Mouse (Mus musculus) hindbrain, embryonic 16.5 days (tissue): Measurements from ENCODE around the gene Map4k1. TPM values are rescaled to one million over a fixed set of nuclear protein-coding genes. Genes with fewer than 3 reads are reported as not detected.

Experiments
- ATAC-seq: fragments of 200-750 bp; cut with Nextera tagmentation; 2 replicates; pipeline ENCODE4 v1.8.0; 2017; ENCODE audit warnings: moderate TSS enrichment, moderate library complexity
- H3K27ac ChIP-seq: fragments of 300-500 bp; sonication (generic); 2 replicates; pipeline ENCODE4 v1.5.1; 2014; ENCODE audit warnings: low read depth, mild to moderate bottlenecking, control low read depth, low read length, moderate library complexity
- H3K27me3 ChIP-seq: fragments of 300-500 bp; sonication (generic); replicated peaks from 2 replicates; pipeline ENCODE4 v1.6.1; 2014; ENCODE audit warnings: low read length; ENCODE audit not compliant: control insufficient read depth, insufficient read depth
- H3K36me3 ChIP-seq: fragments of 300-500 bp; sonication (generic); 2 replicates; pipeline ENCODE4 v1.6.1; 2014; ENCODE audit warnings: mild to moderate bottlenecking, low read length, moderate library complexity, mixed read lengths; ENCODE audit not compliant: control insufficient read depth, insufficient read depth
- H3K4me1 ChIP-seq: fragments of 300-500 bp; sonication (generic); 2 replicates; pipeline ENCODE4 v1.6.1; 2014; ENCODE audit warnings: low read depth, low read length; ENCODE audit not compliant: control insufficient read depth, insufficient read depth
- H3K4me2 ChIP-seq: fragments of 300-500 bp; sonication (generic); 2 replicates; pipeline ENCODE4 v1.6.1; 2014; ENCODE audit warnings: mild to moderate bottlenecking, low read length, control low read depth, moderate library complexity
- H3K4me3 ChIP-seq: fragments of 300-500 bp; sonication (generic); 2 replicates; pipeline ENCODE4 v1.5.1; 2014; ENCODE audit warnings: mild to moderate bottlenecking, low read length, control low read depth, moderate library complexity
- H3K9ac ChIP-seq: fragments of 300-500 bp; sonication (generic); 2 replicates; pipeline ENCODE4 v1.6.1; 2014; ENCODE audit warnings: low read depth, mild to moderate bottlenecking, control low read depth, low read length, moderate library complexity
- H3K9me3 ChIP-seq: fragments of 300-500 bp; sonication (generic); 2 replicates; pipeline ENCODE4 v1.6.1; 2014; ENCODE audit warnings: mild to moderate bottlenecking, low read length, moderate library complexity; ENCODE audit not compliant: control insufficient read depth
- WGBS: fragments of 180-500 bp; shearing (Covaris S2); extraction: QIAGEN DNeasy Blood & Tissue Kit; methylation state at CpG from one replicate; pipeline ENCODE4 v1.1.7; 2014; 5-methylcytosine and 5-hydroxymethylcytosine counted together
- polyA plus RNA-seq: library from polyadenylated mRNA; unstranded; fragments of >200 nt; fragmentation: Nextera tagmentation; extraction: Ambion mirVana; gene quantifications from 2 replicates; pipeline ENCODE4 v1.2.1, GENCODE M21; 2015

The Map4k1 gene
- polyA plus RNA-seq, 1 experiment from 2014 or later = 13.8 TPM

GRCm38 (mm10) chr7:28952786-28953185 is 29.1 kb upstream of the Map4k1 start:
- Histone ChIP-seq H3K9ac (no peak overlapping the region), H3K9me3 (no peaks in the 10 kb centered on the region), H3K4me2 (no peak overlapping the region), H3K36me3 (no peaks in the 10 kb centered on the region), H3K4me3 (no peak overlapping the region), H3K27me3 (no peaks in the 10 kb centered on the region), H3K4me1 (peaks cover 7% of the 10 kb centered on the region), H3K27ac (no peak overlapping the region)
- 36% methylated on average over 3 of the region's 3 CpGs for WGBS
- ATAC-seq = no peak

- Histone ChIP-seq H3K4me2 (no peak overlapping the region), H3K4me3 (no peak overlapping the region), H3K27ac (peak overlapping the region; percentile 26), H3K9me3 (no peaks in the 10 kb centered on the region), H3K9ac (no peak overlapping the region), H3K27me3 (no peaks in the 10 kb centered on the region), H3K36me3 (no peaks in the 10 kb centered on the region), H3K4me1 (peaks cover 7% of the 10 kb centered on the region)
- peak; percentile 46 for ATAC-seq
- WGBS = 9% methylated on average over 2 of the region's 2 CpGs
Observed at GRCm38 (mm10) chr7:28953476-28954376, 28.1 kb upstream of the Map4k1 start.

GRCm38 (mm10) chr7:28954773-28955172 is 27.1 kb upstream of the Map4k1 start:
- no peak overlapping the region for H3K9ac ChIP-seq
- WGBS = 70% methylated on average over 4 of the region's 4 CpGs
- ATAC-seq = no peak
- no peak overlapping the region for H3K4me3 ChIP-seq
- H3K36me3 ChIP-seq = no peaks in the 10 kb centered on the region
- no peaks in the 10 kb centered on the region for H3K27me3 ChIP-seq
- H3K4me1 ChIP-seq = peaks cover 17% of the 10 kb centered on the region
- no peaks in the 10 kb centered on the region for H3K9me3 ChIP-seq
- no peak overlapping the region for H3K4me2 ChIP-seq
- H3K27ac ChIP-seq = no peak overlapping the region

GRCm38 (mm10) chr7:28955295-28955897 is 26.5 kb upstream of the Map4k1 start:
- Histone ChIP-seq H3K4me3 (no peak overlapping the region), H3K9ac (no peak overlapping the region), H3K27ac (no peak overlapping the region), H3K4me2 (no peak overlapping the region), H3K4me1 (peaks cover 23% of the 10 kb centered on the region), H3K9me3 (no peaks in the 10 kb centered on the region), H3K27me3 (no peaks in the 10 kb centered on the region), H3K36me3 (no peaks in the 10 kb centered on the region)
- 49% methylated on average over 5 of the region's 5 CpGs for WGBS
- no peak for ATAC-seq

GRCm38 (mm10) chr7:28956270-28956669 is 25.6 kb upstream of the Map4k1 start:
- H3K36me3 ChIP-seq = no peaks in the 10 kb centered on the region
- peaks cover 32% of the 10 kb centered on the region for H3K4me1 ChIP-seq
- no peak overlapping the region for H3K27ac ChIP-seq
- 77% methylated on average over 1 of the region's 1 CpGs for WGBS
- no peak overlapping the region for H3K4me2 ChIP-seq
- no peaks in the 10 kb centered on the region for H3K27me3 ChIP-seq
- no peak overlapping the region for H3K4me3 ChIP-seq
- no peak overlapping the region for H3K9ac ChIP-seq
- ATAC-seq = no peak
- H3K9me3 ChIP-seq = no peaks in the 10 kb centered on the region

GRCm38 (mm10) chr7:28957286-28957685 is 24.6 kb upstream of the Map4k1 start:
- H3K4me3 ChIP-seq = no peak overlapping the region

GRCm38 (mm10) chr7:28957997-28958725 is 23.7 kb upstream of the Map4k1 start:
- H3K27me3 ChIP-seq = no peaks in the 10 kb centered on the region
- no peaks in the 10 kb centered on the region for H3K9me3 ChIP-seq
- ATAC-seq = no peak
- no peak overlapping the region for H3K4me3 ChIP-seq
- no peak overlapping the region for H3K4me2 ChIP-seq
- peaks cover 33% of the 10 kb centered on the region for H3K4me1 ChIP-seq
- no peaks in the 10 kb centered on the region for H3K36me3 ChIP-seq
- 75% methylated on average over 1 of the region's 1 CpGs for WGBS
- no peak overlapping the region for H3K27ac ChIP-seq
- H3K9ac ChIP-seq = no peak overlapping the region

More at GRCm38 (mm10) chr7:28957286-28957685, 24.6 kb upstream of the Map4k1 start:
- Histone ChIP-seq H3K9ac (no peak overlapping the region), H3K4me2 (no peak overlapping the region), H3K36me3 (no peaks in the 10 kb centered on the region), H3K9me3 (no peaks in the 10 kb centered on the region), H3K4me1 (peaks cover 33% of the 10 kb centered on the region), H3K27me3 (no peaks in the 10 kb centered on the region), H3K27ac (no peak overlapping the region)
- no peak for ATAC-seq
- WGBS = 73% methylated on average over 6 of the region's 6 CpGs

- H3K4me3 ChIP-seq = no peak overlapping the region
- no peak for ATAC-seq
- H3K4me2 ChIP-seq = no peak overlapping the region
- H3K27me3 ChIP-seq = no peaks in the 10 kb centered on the region
- H3K4me1 ChIP-seq = peaks cover 27% of the 10 kb centered on the region
- WGBS = 65% methylated on average over 1 of the region's 1 CpGs
- H3K36me3 ChIP-seq = no peaks in the 10 kb centered on the region
- no peak overlapping the region for H3K9ac ChIP-seq
- no peak overlapping the region for H3K27ac ChIP-seq
- H3K9me3 ChIP-seq = no peaks in the 10 kb centered on the region
Observed at GRCm38 (mm10) chr7:28958770-28959169, 23.1 kb upstream of the Map4k1 start.

- Histone ChIP-seq H3K9me3 (no peaks in the 10 kb centered on the region), H3K4me1 (peaks cover 26% of the 10 kb centered on the region), H3K4me2 (peak overlapping the region; percentile 66), H3K4me3 (no peak overlapping the region), H3K36me3 (no peaks in the 10 kb centered on the region), H3K27me3 (no peaks in the 10 kb centered on the region), H3K9ac (no peak overlapping the region; the same call in 1 of the 2 replicates), H3K27ac (no peak overlapping the region)
- no peak for ATAC-seq
- WGBS = 40% methylated on average over 6 of the region's 6 CpGs
Observed at GRCm38 (mm10) chr7:28959505-28960045, 22.3 kb upstream of the Map4k1 start.
